Mouse (Mus musculus) ES-E14 (cell line): Measurements from ENCODE around the gene 1110008L16Rik.
A peak's percentile ranks its signal among the peaks of the same experiment; 100 is the strongest.

Experiments used
- CHD2 ChIP-seq: IDR thresholded peaks from 2 replicates; pipeline ENCODE4 v1.6.1; 2014; ENCODE audit warnings: mild to moderate bottlenecking, low read depth, low read length, inconsistent platforms
- MAFK ChIP-seq: IDR thresholded peaks from 2 replicates; pipeline ENCODE4 v1.6.1; 2014; ENCODE audit warnings: mild to moderate bottlenecking, low read depth, low read length, inconsistent platforms; ENCODE audit not compliant: insufficient read depth
- ZNF384 ChIP-seq: IDR thresholded peaks from 2 replicates; pipeline ENCODE4 v1.6.1; 2012; ENCODE audit warnings: low read depth, low read length, inconsistent platforms

DNA sequence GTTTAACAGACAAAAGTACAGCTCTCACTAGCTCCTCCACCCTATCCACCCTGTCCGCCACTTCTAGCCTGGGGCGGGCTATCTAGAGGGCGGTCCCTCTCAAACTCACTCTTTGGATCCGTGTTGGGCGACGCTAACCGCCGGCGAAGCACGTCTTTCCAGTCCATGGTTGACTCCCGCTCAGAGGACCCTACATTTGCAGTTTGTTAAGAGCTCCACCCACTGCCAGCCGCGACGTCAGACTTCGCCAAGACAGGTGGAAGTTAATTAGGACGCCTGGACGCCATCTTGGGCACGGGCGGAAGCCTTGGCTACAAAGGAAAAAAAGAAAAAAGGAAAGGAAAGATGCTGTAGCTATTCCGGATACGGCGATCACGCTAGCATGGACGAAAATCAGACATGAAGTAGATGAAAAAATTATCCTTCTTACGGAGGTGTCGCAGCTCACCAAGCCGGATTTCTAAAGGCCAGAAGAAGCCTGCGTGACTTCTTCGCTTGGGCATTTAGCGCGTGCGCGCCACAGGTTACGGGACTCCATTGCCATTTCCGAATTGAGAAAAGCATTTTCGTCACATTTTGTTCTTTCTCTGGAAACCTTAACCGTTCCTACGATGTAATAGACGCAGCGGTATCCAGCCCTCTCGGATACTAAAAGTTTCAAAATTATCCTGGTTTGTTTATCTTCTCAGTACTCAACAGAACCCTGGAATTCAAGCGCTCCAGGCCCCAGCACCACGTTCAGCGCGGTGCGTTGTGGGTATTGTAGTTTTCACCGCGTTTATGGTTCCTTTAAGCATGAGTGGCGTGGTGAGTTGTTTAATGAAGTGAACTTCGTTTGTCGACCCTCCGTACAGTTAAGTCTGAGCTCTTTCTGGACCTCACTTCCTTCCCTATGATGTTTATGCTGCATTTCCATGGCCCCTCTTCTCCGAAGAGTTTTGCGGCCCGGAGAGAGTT is 3.4 kb downstream of the 1110008L16Rik start, which contains the start of gene Ppp2r3c:
- TF ChIP-seq MAFK: no peak
- TF ChIP-seq CHD2: no peak
- peak; percentile 63; the same call in 1 of the 2 replicates for TF ChIP-seq ZNF384
